Mouse (Mus musculus) telencephalon, adult 2 months (tissue): Measurements from ENCODE around the gene Rab4b.
A peak's percentile ranks its signal among the peaks of the same experiment; 100 is the strongest.

Experiments
- DNase-seq: peaks from one replicate; pipeline ENCODE4 v3.0.0-alpha.2; 2011; ENCODE audit warnings: low read depth, low spot score

Rab4b gene

DNA sequence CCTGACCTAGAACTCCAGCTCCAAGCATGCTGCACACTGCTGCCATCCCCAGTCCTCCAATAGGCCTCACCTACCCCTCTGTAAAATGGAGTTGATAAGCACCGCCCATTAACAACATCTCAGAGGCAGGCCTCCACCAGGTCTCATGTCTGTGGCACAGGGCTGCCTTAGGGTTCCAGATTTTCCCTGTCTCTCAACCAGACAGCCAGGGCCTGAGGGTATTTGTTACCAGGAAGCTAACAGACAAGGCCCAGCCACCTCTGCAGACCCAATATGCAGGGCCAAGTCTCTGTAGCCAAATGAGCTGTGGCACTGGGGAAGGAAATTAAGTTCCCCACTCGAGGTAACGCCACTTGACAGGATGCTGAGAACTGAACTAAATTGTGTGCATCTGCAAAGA, 17.8 kb downstream of the Rab4b start:
- DNase-seq = no peak

DNA sequence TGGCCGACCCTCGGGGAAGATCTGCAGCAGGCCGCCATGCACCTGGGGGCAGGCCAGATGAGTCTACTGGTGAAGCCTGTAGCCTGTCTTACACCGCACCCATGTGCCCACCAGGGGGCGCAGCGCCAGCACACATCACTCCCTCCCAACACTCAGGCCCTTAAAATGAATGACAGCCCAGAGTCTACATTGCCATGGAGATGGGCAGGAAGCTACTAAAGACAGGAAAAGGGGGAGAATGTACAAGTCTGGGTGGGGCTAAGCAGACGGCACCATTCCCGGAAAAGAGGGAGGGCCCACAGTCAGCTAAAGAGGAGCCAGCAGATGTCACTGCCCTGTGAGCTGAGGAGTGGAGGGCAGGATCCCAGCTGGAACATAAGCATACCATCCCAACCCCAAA, 18.8 kb downstream of the Rab4b start:
- DNase-seq = peak; percentile 82

DNA sequence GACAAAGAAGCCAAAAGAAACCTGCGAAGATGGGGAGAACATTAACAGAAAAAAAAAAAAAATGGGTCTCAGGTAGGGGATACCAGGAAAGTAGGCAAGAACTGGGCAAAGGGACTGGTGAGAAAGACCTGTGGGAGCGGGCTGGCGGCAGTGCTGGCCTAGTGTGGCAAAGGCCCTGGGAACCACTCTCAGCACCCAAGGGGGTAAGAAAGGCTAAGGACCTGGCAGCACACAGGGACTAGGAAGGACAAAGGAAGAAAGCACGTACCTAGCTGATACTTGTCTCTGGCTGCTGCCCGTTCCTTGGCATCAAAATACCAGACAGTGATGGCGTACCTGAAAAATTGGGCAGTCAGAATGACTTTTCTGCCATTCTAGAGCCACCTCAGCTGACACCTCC, 19.4 kb downstream of the Rab4b start:
- no peak for DNase-seq

- no peak for DNase-seq
Measured at GRCm38 (mm10) chr7:27158171-27158570, 20.5 kb downstream of the Rab4b start.

- peak; percentile 58 for DNase-seq
Measured at GRCm38 (mm10) chr7:27156005-27156404, 22.7 kb downstream of the Rab4b start.

- no peak for DNase-seq
Measured at GRCm38 (mm10) chr7:27153205-27153764, 25.4 kb downstream of the Rab4b start, which contains the start of gene Cyp2t4. TSS of gene Cyp2t4 (plus strand) at chr7:27153714.

DNA sequence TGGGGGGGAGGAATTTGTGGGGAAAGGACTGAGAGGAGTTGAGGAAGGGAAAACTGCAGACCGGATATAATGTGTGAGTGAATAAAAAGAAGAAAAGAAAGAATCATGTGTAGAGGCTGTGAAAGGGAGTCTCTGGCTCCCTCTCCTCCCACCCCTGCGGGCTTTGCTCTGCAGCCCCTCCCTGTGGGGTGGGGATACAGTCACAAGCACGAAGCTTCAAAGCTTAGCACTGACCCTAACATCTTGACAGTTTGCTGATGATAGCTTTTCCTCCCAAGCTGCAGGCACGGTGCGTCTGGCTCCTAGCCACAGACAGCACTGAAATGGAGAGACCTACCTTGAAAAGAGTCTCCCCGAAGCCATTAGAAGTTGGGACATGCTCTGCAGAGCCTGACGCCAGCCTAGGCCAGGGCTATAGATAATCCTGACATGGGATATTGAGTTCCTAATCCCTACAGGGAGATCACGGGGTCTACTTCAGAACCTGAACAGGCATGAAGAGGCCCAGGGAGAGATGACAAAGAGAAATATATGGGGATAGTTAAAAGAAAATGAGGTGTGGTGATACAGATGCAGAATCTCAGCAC, 42.2 kb downstream of the Rab4b start:
- DNase-seq = no peak

- no peak for DNase-seq
Measured at GRCm38 (mm10) chr7:27133757-27134156, 44.9 kb downstream of the Rab4b start.

DNA sequence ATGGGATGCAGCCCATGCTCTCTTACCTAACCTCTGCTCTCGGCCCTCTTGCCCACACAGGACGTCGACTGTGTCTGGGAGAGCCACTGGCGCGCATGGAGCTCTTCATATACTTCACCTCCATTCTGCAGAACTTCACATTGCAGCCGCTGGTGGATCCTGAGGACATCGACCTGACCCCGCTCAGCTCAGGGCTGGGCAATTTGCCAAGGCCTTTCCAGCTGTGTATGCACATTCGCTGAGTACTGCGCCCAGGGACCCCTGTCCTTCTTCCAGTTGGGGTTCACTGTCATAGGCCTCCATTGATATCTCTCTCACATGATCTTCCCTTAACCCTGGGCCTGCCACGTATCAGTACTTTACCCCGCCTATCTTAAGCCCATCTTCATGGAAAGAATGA, 45.5 kb downstream of the Rab4b start:
- DNase-seq = no peak

- peak; percentile 32 for DNase-seq
Measured at GRCm38 (mm10) chr7:27132588-27132987, 46.1 kb downstream of the Rab4b start.

GRCm38 (mm10) chr7:27131387-27131786, 47.3 kb downstream of the Rab4b start:
- no peak for DNase-seq

- DNase-seq = no peak
Measured at GRCm38 (mm10) chr7:27130521-27131370, 48.0 kb downstream of the Rab4b start.

GRCm38 (mm10) chr7:27129811-27130210, 48.9 kb downstream of the Rab4b start:
- no peak for DNase-seq

GRCm38 (mm10) chr7:27128946-27129345, 49.8 kb downstream of the Rab4b start:
- DNase-seq = no peak

DNA sequence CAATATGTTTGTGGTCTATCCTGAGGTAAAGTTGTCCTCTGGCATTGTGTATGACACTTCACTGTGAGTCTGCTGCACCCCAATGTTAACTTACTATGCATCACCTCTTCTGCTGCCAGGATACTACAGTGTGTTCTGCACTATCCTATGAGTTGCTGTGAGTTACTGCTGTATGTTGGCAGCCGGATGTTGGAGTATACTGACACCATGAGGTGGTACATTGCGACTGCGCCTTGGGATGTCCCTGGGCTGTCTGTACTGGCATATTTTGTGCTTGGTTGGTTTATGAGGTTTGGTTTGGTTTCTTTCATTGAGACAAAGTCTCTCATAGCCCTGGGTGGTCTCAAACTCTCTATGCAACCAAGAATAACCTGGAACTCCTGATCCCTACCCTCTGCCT, 50.5 kb downstream of the Rab4b start:
- peak; percentile 5 for DNase-seq

- no peak for DNase-seq
Measured at GRCm38 (mm10) chr7:27124969-27125368, 53.7 kb downstream of the Rab4b start.

- DNase-seq = no peak
Measured at GRCm38 (mm10) chr7:27124305-27124832, 54.3 kb downstream of the Rab4b start.

DNA sequence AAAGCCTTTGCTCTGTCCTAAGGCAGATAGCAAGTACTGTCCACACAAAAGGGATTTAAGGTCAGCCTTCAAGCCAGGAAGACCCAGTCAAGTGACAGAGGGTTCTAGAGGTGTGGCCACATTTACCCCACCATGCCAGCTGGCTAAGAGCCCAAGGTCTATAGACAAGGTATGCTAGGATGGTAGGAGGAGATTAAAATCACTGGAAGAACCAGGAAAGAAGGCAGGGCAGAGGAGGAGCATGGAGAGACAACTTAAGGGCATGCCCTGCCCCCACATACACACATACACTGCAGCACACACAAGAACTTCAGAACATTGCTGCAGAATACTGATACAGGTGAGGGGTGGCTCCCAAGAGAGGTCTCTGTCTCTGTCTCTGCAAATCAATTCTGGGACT, 59.0 kb downstream of the Rab4b start, which contains the start of gene Cyp2f2:
Gene Cyp2f2 (plus strand): TSS at position 234 of the 400 bp plus-strand sequence.
- DNase-seq = no peak
